Mouse (Mus musculus) ovary, postnatal 36 days (tissue): Measurements from ENCODE around the gene Rps27l.

Source experiments
- DNase-seq: peaks from one replicate; pipeline ENCODE4 v3.0.0; 2022; ENCODE audit warnings: low spot score, mixed read lengths

Rps27l gene

DNA sequence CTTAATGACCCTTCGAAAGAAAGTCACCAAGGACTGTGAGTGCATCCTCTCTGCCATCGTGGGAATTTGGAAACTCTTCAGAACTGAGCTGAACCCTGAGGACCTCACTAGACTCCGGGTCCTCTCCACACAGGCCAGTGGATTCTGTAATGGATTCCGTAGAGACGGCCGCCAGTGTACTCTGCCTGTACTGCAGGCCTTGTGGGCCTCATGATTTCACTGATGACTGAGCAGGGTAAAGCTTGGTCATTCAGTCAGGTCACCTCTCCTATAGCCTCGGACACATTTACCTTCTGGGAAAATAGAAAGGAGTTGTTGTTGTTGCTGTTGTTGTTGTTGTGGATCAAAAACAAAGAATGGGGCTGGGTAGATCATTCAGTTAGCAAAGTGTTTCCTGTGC, 36.2 kb downstream of the Rps27l start:
- DNase-seq: no peak

DNA sequence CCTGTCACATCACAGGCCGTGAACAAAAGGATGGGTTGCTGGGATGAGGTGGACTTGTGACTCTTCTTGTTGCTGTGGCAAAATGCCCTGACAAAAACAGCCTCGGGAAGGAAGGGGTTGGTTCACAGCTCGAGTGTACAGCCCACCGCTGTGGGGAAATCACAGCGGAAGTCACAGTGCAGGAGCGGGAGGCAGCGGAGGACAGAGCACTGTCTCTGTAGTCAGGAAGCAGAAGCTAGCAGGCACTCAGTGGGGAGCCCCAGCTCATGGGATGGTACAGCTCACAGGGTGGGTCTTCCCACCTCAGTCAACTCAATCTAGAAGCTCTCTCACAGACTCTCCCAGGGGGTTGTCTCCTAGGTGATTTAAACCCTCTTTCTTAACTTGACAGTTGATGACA, 39.5 kb downstream of the Rps27l start:
- no peak for DNase-seq

DNA sequence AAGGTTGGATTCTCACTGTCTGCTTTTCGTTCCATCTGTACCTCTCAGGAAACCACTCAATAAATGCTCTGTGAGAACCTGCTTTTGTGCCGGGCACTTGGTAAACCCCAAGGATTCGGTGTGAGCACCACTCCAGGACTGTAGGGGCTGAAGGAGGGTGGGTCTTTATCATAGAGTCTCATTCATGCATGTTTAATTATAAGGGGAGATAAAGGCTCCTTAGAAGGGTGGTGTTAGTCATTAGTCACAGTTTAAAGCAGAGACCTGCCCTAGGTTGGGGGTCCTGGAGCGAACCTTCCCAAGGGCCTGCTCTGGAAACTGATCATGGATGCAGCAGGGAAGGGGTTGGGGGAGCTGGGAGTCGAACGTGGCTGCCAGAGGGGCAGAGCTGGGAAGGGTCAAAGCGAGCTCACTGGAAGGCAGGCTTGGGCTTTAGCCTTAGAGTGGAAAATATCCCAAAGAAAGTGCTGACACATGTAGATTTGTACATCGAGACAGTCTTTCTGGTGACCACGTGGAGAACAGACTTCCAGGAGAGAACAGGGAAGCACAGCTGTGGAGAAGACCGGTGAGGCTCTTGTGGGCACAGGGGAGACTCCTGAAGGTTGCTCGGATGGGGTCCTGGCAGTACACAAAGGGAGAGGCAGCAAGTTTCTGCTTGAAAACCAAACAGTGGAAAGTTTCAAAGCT, 42.5 kb downstream of the Rps27l start:
- DNase-seq: no peak

DNA sequence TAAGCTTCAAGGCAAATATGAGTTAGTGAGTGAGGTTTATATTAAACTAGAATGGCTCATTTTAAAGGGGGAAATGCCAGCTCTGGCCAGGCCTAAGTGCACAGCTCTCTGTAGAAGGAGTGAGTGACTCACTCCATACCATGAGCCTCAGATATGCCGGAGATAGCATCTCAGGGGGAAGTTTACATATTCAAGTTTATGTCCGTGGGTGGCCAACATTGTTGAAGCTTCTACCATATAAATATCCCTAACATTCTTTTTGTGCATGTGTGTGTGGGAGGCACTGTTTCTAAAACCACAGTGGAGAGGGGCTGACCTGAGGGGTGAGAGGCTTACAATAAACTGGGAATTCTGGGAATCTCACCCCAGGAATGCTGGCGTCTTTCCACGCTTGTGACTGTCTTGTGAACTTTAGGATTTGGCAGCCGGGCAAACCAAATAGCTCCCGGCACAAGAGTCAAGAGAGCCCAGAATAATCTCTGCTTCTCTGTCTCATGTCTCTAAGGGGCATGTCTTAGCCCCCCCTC, 43.1 kb downstream of the Rps27l start:
- DNase-seq: peak; percentile 19

DNA sequence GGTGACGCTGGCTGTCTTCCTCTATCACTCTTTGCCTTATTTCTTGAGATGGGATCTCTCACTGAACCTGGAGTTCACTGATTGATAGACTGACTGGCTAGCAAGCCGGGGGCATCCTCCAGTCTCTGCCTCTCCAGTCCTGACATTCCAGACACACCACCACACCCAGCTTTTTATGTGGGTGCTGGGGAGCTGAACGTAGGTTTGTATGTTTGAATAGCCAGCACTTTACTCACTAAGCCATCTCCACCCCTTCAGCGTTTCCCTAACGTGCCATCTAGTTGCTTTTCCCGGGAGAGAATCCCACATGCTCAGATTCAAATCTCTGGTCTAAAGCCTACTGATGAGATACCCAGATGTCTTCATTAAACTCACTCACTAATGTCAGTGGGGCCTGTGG, 43.7 kb downstream of the Rps27l start:
- no peak for DNase-seq

DNA sequence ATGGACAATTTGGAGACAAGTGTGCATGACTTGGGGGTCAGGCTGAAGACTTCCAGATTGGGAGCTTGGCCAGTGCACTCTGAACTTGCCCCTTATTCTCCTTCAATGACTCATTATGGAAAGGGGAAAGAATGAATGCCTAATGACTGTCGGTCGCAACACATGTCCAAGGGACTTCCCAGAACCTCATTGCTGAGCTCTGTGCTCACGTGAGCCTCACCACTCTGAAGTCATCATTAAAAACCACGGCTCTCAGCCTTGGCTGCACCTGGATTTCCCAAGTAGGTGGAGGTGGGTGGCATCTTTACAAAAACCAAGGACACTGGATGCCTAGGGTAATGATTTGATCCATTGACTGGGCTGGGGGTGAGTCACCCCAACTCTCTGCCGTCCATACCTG, 44.2 kb downstream of the Rps27l start:
- no peak for DNase-seq

DNA sequence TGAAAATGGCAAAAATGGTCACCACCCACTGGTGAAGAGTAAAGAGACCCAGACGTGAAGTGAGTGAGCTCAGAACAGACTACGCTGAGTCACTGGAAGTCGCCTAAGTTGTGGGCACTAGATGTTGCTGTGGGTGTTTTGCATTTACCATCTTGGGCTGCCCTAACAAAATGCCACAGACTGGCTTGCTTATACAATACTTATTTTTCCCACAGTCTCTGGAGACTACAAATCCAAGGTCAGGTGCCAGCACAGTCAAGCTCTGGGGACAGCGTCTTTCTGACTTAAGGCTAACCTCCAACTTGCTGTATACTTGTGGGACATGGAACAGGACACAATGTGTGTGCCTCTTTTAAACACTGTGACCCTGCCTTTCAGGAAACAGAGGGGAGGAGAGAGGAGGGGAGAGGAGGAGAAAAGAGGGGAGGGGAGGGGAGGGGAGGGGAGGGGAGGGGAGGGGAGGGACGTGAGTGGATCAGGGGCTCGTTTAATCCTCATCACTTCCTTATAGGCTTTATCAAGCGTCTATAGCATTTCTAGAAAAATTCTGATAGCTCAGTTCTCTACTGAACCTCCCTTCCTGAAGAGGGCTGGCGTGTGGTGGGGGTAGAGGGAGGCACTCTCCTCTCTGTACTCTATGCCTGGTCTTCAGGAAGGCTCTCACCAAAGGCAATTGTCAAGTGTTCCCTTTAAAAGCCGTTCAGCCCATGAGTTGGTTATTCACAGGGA, 45.3 kb downstream of the Rps27l start:
- no peak for DNase-seq

DNA sequence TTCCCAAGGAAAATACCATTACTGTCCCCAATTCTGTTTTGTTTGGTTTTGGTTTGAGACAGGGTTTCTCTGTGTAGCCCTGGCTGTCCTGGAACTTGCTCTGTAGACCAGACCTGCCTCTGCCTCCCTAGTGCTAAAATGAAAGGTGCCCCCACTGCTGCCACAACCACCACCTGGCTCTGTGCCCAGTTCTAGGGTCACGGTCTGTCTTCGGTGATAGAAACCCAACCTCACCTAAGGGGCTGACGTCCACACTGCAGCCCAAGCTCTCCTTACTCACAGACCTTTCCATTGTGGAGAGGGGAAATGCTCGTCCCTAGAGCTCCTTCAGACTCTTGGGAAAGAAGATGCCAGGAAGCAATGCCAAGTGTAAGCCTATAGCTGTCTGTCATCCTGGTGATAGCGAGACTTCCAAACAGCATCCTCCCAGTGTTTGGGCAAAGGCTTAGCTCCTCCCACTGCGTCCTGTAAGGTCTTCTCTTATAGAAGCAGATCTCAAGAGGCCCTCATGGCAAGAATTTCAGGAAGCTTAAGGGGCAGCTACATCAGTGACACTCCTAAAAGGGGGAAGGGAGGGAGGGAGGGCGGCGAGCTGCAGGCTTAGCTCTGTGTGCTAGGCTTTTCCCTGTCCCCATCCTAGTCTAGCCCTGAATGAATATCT, 46.0 kb downstream of the Rps27l start:
- no peak for DNase-seq
